Mouse (Mus musculus) megakaryocyte, embryonic 14.5 days (primary cell): ENCODE data around the gene Farsa.
"Not testable (repeated sequence)": the region's sequence is repeated elsewhere in the genome, so short reads cannot be mapped to it uniquely, and the experiment has no call there.

ENCODE experiments used
- FLI1 ChIP-seq: IDR thresholded peaks from 2 replicates; pipeline ENCODE4 v1.6.1; 2012; ENCODE audit warnings: low read length, inconsistent platforms, mixed read lengths
- GATA1 ChIP-seq: IDR thresholded peaks from 3 replicates; pipeline ENCODE4 v1.6.1; 2012; ENCODE audit warnings: mixed read lengths, low read length, inconsistent platforms, borderline replicate concordance

DNA sequence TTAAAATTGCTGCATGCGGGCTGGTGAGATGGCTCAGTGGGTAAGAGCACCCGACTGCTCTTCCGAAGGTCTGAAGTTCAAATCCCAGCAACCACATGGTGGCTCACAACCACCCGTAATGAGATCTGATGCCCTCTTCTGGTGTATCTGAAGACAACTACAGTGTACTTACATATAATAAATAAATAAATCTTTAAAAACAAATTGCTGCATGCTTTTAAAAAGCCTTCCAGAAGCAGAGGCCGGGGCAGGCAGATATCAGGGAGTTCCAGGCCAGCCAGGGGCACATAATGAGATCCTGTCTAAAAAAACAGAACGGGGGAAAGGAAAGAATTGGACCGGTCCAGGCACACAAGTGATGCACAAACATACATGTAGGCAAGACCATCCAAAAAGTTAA, 51.2 kb downstream of the Farsa start:
- TF ChIP-seq GATA1, FLI1: not testable (repeated sequence)
